Mouse (Mus musculus) mouse embryonic stem cell (cell line): ENCODE measurements around the gene Xirp2.
"Not testable (repeated sequence)": the region's sequence is repeated elsewhere in the genome, so short reads cannot be mapped to it uniquely, and the experiment has no call there.

Source experiments
- in situ Hi-C, 2 experiments: fragments of 300-500 bp; cut with MboI; formaldehyde crosslinking; loops; 1 replicate in 1 of 2; 3 replicates in 1 of 2; pipeline ENCODE4 v1.14.3; 2019 to 2020; ENCODE audit warnings: low sequenced_read_pairs in 2 of 2, low pct_unique_long_range_greater_than_20kb in 1 of 2, mixed read lengths in 1 of 2; ENCODE audit not compliant: unreplicated experiment in 1 of 2

Gene Xirp2

GRCm38 (mm10) chr2:67445780-67446179, at the start of gene Xirp2:
TSS of gene Xirp2 (plus strand) at chr2:67446002.
- in situ Hi-C loops: no loop called here

- in situ Hi-C loops: not testable (repeated sequence)
These were observed 32.4 kb upstream of the Xirp2 start, which contains the start of gene Gm21830 for GRCm38 (mm10) chr2:67413425-67413824. TSS of gene Gm21830 (plus strand) at chr2:67413725.

GRCm38 (mm10) chr2:67420853-67421252, 24.9 kb upstream of the Xirp2 start:
- in situ Hi-C loops: no loop called here

GRCm38 (mm10) chr2:67422799-67423198, 23.0 kb upstream of the Xirp2 start:
- in situ Hi-C loops: no loop called here

- in situ Hi-C loops: no loop called here
These were observed 12.7 kb upstream of the Xirp2 start, which contains the start of gene Gm26727 for GRCm38 (mm10) chr2:67433081-67433480. TSS of gene Gm26727 (minus strand) at chr2:67433181.

- in situ Hi-C loops: no loop called here
These were observed 7.5 kb upstream of the Xirp2 start for GRCm38 (mm10) chr2:67438309-67438708.

GRCm38 (mm10) chr2:67446772-67447171, 970 bp downstream of the Xirp2 start:
- in situ Hi-C loops: no loop called here

GRCm38 (mm10) chr2:67447206-67447605, 1.4 kb downstream of the Xirp2 start:
- in situ Hi-C loops: no loop called here

- in situ Hi-C loops: no loop called here
These were observed 15.1 kb downstream of the Xirp2 start for GRCm38 (mm10) chr2:67460857-67461256.

GRCm38 (mm10) chr2:67467036-67467435, 21.2 kb downstream of the Xirp2 start:
- in situ Hi-C loops: no loop called here

GRCm38 (mm10) chr2:67470030-67470429, 24.2 kb downstream of the Xirp2 start:
- in situ Hi-C loops: not testable (repeated sequence)

GRCm38 (mm10) chr2:67477753-67478152, 32.0 kb downstream of the Xirp2 start:
- in situ Hi-C loops: no loop called here

- in situ Hi-C loops: no loop called here
These were observed 35.2 kb downstream of the Xirp2 start for GRCm38 (mm10) chr2:67481051-67481450.

- in situ Hi-C loops: no loop called here
These were observed 40.9 kb downstream of the Xirp2 start for GRCm38 (mm10) chr2:67486721-67487120.

GRCm38 (mm10) chr2:67487162-67487561, 41.4 kb downstream of the Xirp2 start:
- in situ Hi-C loops: no loop called here

GRCm38 (mm10) chr2:67488465-67489127, 42.8 kb downstream of the Xirp2 start:
- in situ Hi-C loops: no loop called here

- in situ Hi-C loops: no loop called here
These were observed 43.3 kb downstream of the Xirp2 start for GRCm38 (mm10) chr2:67489128-67489492.

- in situ Hi-C loops: no loop called here
These were observed 59.7 kb downstream of the Xirp2 start for GRCm38 (mm10) chr2:67505457-67505856.

GRCm38 (mm10) chr2:67516405-67516804, 70.6 kb downstream of the Xirp2 start:
- in situ Hi-C loops: no loop called here

GRCm38 (mm10) chr2:67535347-67535746, 89.5 kb downstream of the Xirp2 start:
- in situ Hi-C loops: no loop called here
